Mouse (Mus musculus) limb, embryonic 10.5 days (tissue): ENCODE data around the gene C1qtnf3. TPM values are rescaled to one million over a fixed set of nuclear protein-coding genes. Genes with fewer than 3 reads are reported as not detected.

Experiments used
- DNase-seq: peaks from one replicate; pipeline ENCODE4 v3.0.0-alpha.2; 2017; ENCODE audit warnings: low spot score
- H3K27ac ChIP-seq: fragments of 300-500 bp; sonication (generic); 2 replicates; pipeline ENCODE4 v1.5.1; 2016; ENCODE audit warnings: mild to moderate bottlenecking
- H3K27me3 ChIP-seq: fragments of 300-500 bp; sonication (generic); 2 replicates; pipeline ENCODE4 v1.6.1; 2016; ENCODE audit warnings: low read depth, mild to moderate bottlenecking; ENCODE audit not compliant: poor library complexity, severe bottlenecking
- H3K36me3 ChIP-seq: fragments of 300-500 bp; sonication (generic); 2 replicates; pipeline ENCODE4 v1.6.1; 2016; ENCODE audit warnings: mild to moderate bottlenecking, moderate library complexity
- H3K4me1 ChIP-seq: fragments of 300-500 bp; sonication (generic); 2 replicates; pipeline ENCODE4 v1.6.1; 2016
- H3K4me3 ChIP-seq: fragments of 300-500 bp; sonication (generic); 2 replicates; pipeline ENCODE4 v1.5.1; 2016; ENCODE audit warnings: mild to moderate bottlenecking, moderate library complexity
- H3K9me3 ChIP-seq: fragments of 300-500 bp; sonication (generic); replicated peaks from 2 replicates; pipeline ENCODE4 v1.6.1; 2016; ENCODE audit warnings: mild to moderate bottlenecking
- WGBS: fragments of 180-500 bp; shearing (Covaris S2); methylation state at CpG from one replicate; pipeline ENCODE4 v1.1.7; 2016; 5-methylcytosine and 5-hydroxymethylcytosine counted together
- polyA plus RNA-seq: library from polyadenylated mRNA; unstranded; fragments of >200 nt; fragmentation: Nextera tagmentation; extraction: Ambion mirVana; gene quantifications from 2 replicates; pipeline ENCODE4 v1.2.1, GENCODE M21; 2016

Gene C1qtnf3
- polyA plus RNA-seq, 1 experiment from 2014 or later: 3.3 TPM

- no peaks in the 10 kb centered on the region for H3K4me1 ChIP-seq
- no peak overlapping the region for H3K4me3 ChIP-seq
- H3K27ac ChIP-seq: no peak overlapping the region
- no peaks in the 10 kb centered on the region for H3K27me3 ChIP-seq
- H3K36me3 ChIP-seq: no peaks in the 10 kb centered on the region
- WGBS: 81% methylated on average over 15 of the region's 15 CpGs
- no peaks in the 10 kb centered on the region for H3K9me3 ChIP-seq
- DNase-seq: no peak
Observed at GRCm38 (mm10) chr15:10940148-10941108, 11.7 kb upstream of the C1qtnf3 start.

GRCm38 (mm10) chr15:10941901-10942300, 10.2 kb upstream of the C1qtnf3 start:
- H3K27me3 ChIP-seq: no peaks in the 10 kb centered on the region
- no peaks in the 10 kb centered on the region for H3K4me1 ChIP-seq
- H3K27ac ChIP-seq: no peak overlapping the region
- H3K4me3 ChIP-seq: no peak overlapping the region
- no peaks in the 10 kb centered on the region for H3K36me3 ChIP-seq
- no peak for DNase-seq
- no peaks in the 10 kb centered on the region for H3K9me3 ChIP-seq
- WGBS: 82% methylated on average over 6 of the region's 6 CpGs

- H3K9me3 ChIP-seq: no peaks in the 10 kb centered on the region
- no peaks in the 10 kb centered on the region for H3K36me3 ChIP-seq
- WGBS: 82% methylated on average over 1 of the region's 1 CpGs
- no peak overlapping the region for H3K27ac ChIP-seq
- H3K4me1 ChIP-seq: peaks cover 7% of the 10 kb centered on the region; the same call in 1 of the 2 replicates
- no peak for DNase-seq
- H3K4me3 ChIP-seq: no peak overlapping the region
- no peaks in the 10 kb centered on the region for H3K27me3 ChIP-seq
Observed at GRCm38 (mm10) chr15:10947852-10948251, 4.3 kb upstream of the C1qtnf3 start.

- Histone ChIP-seq H3K4me1 (peaks cover 7% of the 10 kb centered on the region; the same call in 1 of the 2 replicates), H3K27ac (no peak overlapping the region), H3K36me3 (no peaks in the 10 kb centered on the region), H3K27me3 (no peaks in the 10 kb centered on the region), H3K9me3 (no peaks in the 10 kb centered on the region), H3K4me3 (no peak overlapping the region)
- 80% methylated on average over 4 of the region's 4 CpGs for WGBS
- no peak for DNase-seq
Observed at GRCm38 (mm10) chr15:10952760-10953305, 701 bp downstream of the C1qtnf3 start.

GRCm38 (mm10) chr15:10953465-10953864, 1.3 kb downstream of the C1qtnf3 start:
- no peak overlapping the region for H3K27ac ChIP-seq
- WGBS: 77% methylated on average over 1 of the region's 1 CpGs
- H3K27me3 ChIP-seq: no peaks in the 10 kb centered on the region

GRCm38 (mm10) chr15:10954381-10955016, 2.4 kb downstream of the C1qtnf3 start:
- DNase-seq: no peak
- Histone ChIP-seq H3K27ac (no peak overlapping the region), H3K27me3 (no peaks in the 10 kb centered on the region), H3K36me3 (no peaks in the 10 kb centered on the region), H3K4me3 (no peak overlapping the region), H3K4me1 (peaks cover 7% of the 10 kb centered on the region; the same call in 1 of the 2 replicates), H3K9me3 (no peaks in the 10 kb centered on the region)
- 92% methylated on average over 6 of the region's 6 CpGs for WGBS

More at GRCm38 (mm10) chr15:10953465-10953864, 1.3 kb downstream of the C1qtnf3 start:
- Histone ChIP-seq H3K4me3 (no peak overlapping the region), H3K36me3 (no peaks in the 10 kb centered on the region), H3K9me3 (no peaks in the 10 kb centered on the region), H3K4me1 (peaks cover 7% of the 10 kb centered on the region; the same call in 1 of the 2 replicates)
- DNase-seq: no peak

- Histone ChIP-seq H3K27ac (no peak overlapping the region), H3K36me3 (no peaks in the 10 kb centered on the region), H3K4me1 (peaks cover 7% of the 10 kb centered on the region; the same call in 1 of the 2 replicates), H3K9me3 (no peaks in the 10 kb centered on the region), H3K4me3 (no peak overlapping the region), H3K27me3 (no peaks in the 10 kb centered on the region)
- 78% methylated on average over 5 of the region's 5 CpGs for WGBS
- DNase-seq: no peak
Observed at GRCm38 (mm10) chr15:10955156-10955555, 3.0 kb downstream of the C1qtnf3 start.

GRCm38 (mm10) chr15:10956706-10957105, 4.6 kb downstream of the C1qtnf3 start:
- Histone ChIP-seq H3K36me3 (no peaks in the 10 kb centered on the region), H3K9me3 (no peaks in the 10 kb centered on the region), H3K4me1 (peaks cover 7% of the 10 kb centered on the region; the same call in 1 of the 2 replicates), H3K27ac (no peak overlapping the region), H3K4me3 (no peak overlapping the region), H3K27me3 (no peaks in the 10 kb centered on the region)
- WGBS: 78% methylated on average over 3 of the region's 3 CpGs
- DNase-seq: no peak

GRCm38 (mm10) chr15:10959277-10960026, 7.3 kb downstream of the C1qtnf3 start:
- 88% methylated on average over 15 of the region's 15 CpGs for WGBS
- no peak for DNase-seq
- H3K9me3 ChIP-seq: no peaks in the 10 kb centered on the region

GRCm38 (mm10) chr15:10960267-10960666, 8.1 kb downstream of the C1qtnf3 start:
- Histone ChIP-seq H3K4me1 (no peaks in the 10 kb centered on the region), H3K36me3 (no peaks in the 10 kb centered on the region)
- WGBS: 89% methylated on average over 5 of the region's 5 CpGs

More at GRCm38 (mm10) chr15:10959277-10960026, 7.3 kb downstream of the C1qtnf3 start:
- no peaks in the 10 kb centered on the region for H3K36me3 ChIP-seq
- no peaks in the 10 kb centered on the region for H3K27me3 ChIP-seq
- no peak overlapping the region for H3K27ac ChIP-seq
- H3K4me1 ChIP-seq: no peaks in the 10 kb centered on the region
- no peak overlapping the region for H3K4me3 ChIP-seq

GRCm38 (mm10) chr15:10962601-10963000, 10.5 kb downstream of the C1qtnf3 start:
- no peaks in the 10 kb centered on the region for H3K4me1 ChIP-seq
- H3K27me3 ChIP-seq: no peaks in the 10 kb centered on the region
- DNase-seq: no peak
- H3K9me3 ChIP-seq: no peaks in the 10 kb centered on the region
- H3K36me3 ChIP-seq: no peaks in the 10 kb centered on the region
- WGBS: 80% methylated on average over 2 of the region's 2 CpGs
- H3K27ac ChIP-seq: no peak overlapping the region
- H3K4me3 ChIP-seq: no peak overlapping the region

More at GRCm38 (mm10) chr15:10960267-10960666, 8.1 kb downstream of the C1qtnf3 start:
- H3K9me3 ChIP-seq: no peaks in the 10 kb centered on the region
- no peak for DNase-seq
- H3K27ac ChIP-seq: no peak overlapping the region
- H3K4me3 ChIP-seq: no peak overlapping the region
- no peaks in the 10 kb centered on the region for H3K27me3 ChIP-seq

- Histone ChIP-seq H3K27ac (no peak overlapping the region), H3K4me1 (no peaks in the 10 kb centered on the region), H3K9me3 (no peaks in the 10 kb centered on the region), H3K36me3 (no peaks in the 10 kb centered on the region), H3K27me3 (no peaks in the 10 kb centered on the region), H3K4me3 (no peak overlapping the region)
- DNase-seq: no peak
- 86% methylated on average over 3 of the region's 3 CpGs for WGBS
Observed at GRCm38 (mm10) chr15:10969439-10969838, 17.3 kb downstream of the C1qtnf3 start.
